Mouse (Mus musculus) skeletal muscle tissue, adult 2 months (tissue): ENCODE measurements around the gene Gm43720.
"Not testable (repeated sequence)": the region's sequence is repeated elsewhere in the genome, so short reads cannot be mapped to it uniquely, and the experiment has no call there.

Experiments
- DNase-seq: peaks from one replicate; pipeline ENCODE4 v3.0.0-alpha.2; 2012; ENCODE audit warnings: low read depth, low spot score

Gene Gm43720

GRCm38 (mm10) chr5:138219864-138220263, 59.9 kb downstream of the Gm43720 start:
- no peak for DNase-seq

GRCm38 (mm10) chr5:138216632-138217031, 63.1 kb downstream of the Gm43720 start:
- DNase-seq: not testable (repeated sequence)
